Mouse (Mus musculus) forebrain, embryonic 16.5 days (tissue): ENCODE results near the gene Hoxd11. TPM values are rescaled to one million over a fixed set of nuclear protein-coding genes. Genes with fewer than 3 reads are reported as not detected.

Experiments
- ATAC-seq: fragments of 200-750 bp; cut with Nextera tagmentation; 2 replicates; pipeline ENCODE4 v1.8.0; 2017; ENCODE audit warnings: mild to moderate bottlenecking, moderate library complexity
- H3K27ac ChIP-seq: fragments of 300-500 bp; sonication (generic); 2 replicates; pipeline ENCODE4 v1.5.1; 2014; ENCODE audit warnings: low read length, control low read depth
- H3K27me3 ChIP-seq: fragments of 300-500 bp; sonication (generic); replicated peaks from 2 replicates; pipeline ENCODE4 v1.6.1; 2014; ENCODE audit warnings: low read length; ENCODE audit not compliant: control insufficient read depth, insufficient read depth
- H3K36me3 ChIP-seq: fragments of 300-500 bp; sonication (generic); 2 replicates; pipeline ENCODE4 v1.6.1; 2014; ENCODE audit not compliant: control insufficient read depth, insufficient read depth
- H3K4me1 ChIP-seq: fragments of 300-500 bp; sonication (generic); replicated peaks from 2 replicates; pipeline ENCODE4 v1.6.1; 2014; ENCODE audit warnings: low read length; ENCODE audit not compliant: control insufficient read depth, insufficient read depth
- H3K4me2 ChIP-seq: fragments of 300-500 bp; sonication (generic); 2 replicates; pipeline ENCODE4 v1.6.1; 2014; ENCODE audit warnings: mild to moderate bottlenecking, low read length, control low read depth
- H3K4me3 ChIP-seq: fragments of 300-500 bp; sonication (generic); replicated peaks from 2 replicates; pipeline ENCODE4 v1.5.1; 2014; ENCODE audit warnings: mild to moderate bottlenecking, low read length, control low read depth
- H3K9ac ChIP-seq: fragments of 300-500 bp; sonication (generic); replicated peaks from 2 replicates; pipeline ENCODE4 v1.6.1; 2014; ENCODE audit warnings: low read depth, low read length, control low read depth
- H3K9me3 ChIP-seq: fragments of 300-500 bp; sonication (generic); 2 replicates; pipeline ENCODE4 v1.6.1; 2016; ENCODE audit warnings: low read length; ENCODE audit not compliant: control insufficient read depth
- WGBS: fragments of 180-500 bp; shearing (Covaris S2); extraction: QIAGEN DNeasy Blood & Tissue Kit; methylation state at CpG from one replicate; pipeline ENCODE4 v1.1.7; 2014; 5-methylcytosine and 5-hydroxymethylcytosine counted together
- polyA plus RNA-seq: library from polyadenylated mRNA; unstranded; fragments of >200 nt; fragmentation: Nextera tagmentation; extraction: Ambion mirVana; gene quantifications from 2 replicates; pipeline ENCODE4 v1.2.1, GENCODE M21; 2015

The Hoxd11 gene
- polyA plus RNA-seq, 1 experiment from 2014 or later = not detected

DNA sequence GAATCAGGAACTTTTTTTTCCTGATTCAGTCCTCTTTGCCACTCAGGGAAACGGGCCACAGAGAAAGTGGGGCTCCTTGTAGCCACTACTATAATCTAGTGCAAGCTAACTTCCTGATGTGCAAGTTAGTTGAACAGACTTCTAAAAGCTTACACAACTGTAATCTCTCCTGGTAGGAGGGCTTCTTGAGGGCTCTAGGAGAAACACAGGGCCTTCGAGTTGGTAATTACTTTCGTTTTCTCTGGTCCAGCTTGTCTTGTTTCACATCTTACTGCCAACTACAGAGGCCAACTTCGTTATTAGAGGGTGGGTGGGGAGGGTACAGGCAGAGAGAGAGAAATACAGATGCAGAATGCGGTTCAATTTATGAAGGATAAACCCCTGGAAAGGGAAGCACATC lies 7.5 kb upstream of the Hoxd11 start:
- H3K9me3 ChIP-seq = no peaks in the 10 kb centered on the region
- peaks cover 17% of the 10 kb centered on the region for H3K4me1 ChIP-seq
- H3K9ac ChIP-seq = no peak overlapping the region
- H3K4me3 ChIP-seq = no peak overlapping the region
- no peak overlapping the region for H3K27ac ChIP-seq
- H3K4me2 ChIP-seq = no peak overlapping the region
- no peaks in the 10 kb centered on the region for H3K36me3 ChIP-seq
- 9% methylated on average over 5 of the region's 5 CpGs for WGBS
- H3K27me3 ChIP-seq = peaks cover 94% of the 10 kb centered on the region
- ATAC-seq = no peak

DNA sequence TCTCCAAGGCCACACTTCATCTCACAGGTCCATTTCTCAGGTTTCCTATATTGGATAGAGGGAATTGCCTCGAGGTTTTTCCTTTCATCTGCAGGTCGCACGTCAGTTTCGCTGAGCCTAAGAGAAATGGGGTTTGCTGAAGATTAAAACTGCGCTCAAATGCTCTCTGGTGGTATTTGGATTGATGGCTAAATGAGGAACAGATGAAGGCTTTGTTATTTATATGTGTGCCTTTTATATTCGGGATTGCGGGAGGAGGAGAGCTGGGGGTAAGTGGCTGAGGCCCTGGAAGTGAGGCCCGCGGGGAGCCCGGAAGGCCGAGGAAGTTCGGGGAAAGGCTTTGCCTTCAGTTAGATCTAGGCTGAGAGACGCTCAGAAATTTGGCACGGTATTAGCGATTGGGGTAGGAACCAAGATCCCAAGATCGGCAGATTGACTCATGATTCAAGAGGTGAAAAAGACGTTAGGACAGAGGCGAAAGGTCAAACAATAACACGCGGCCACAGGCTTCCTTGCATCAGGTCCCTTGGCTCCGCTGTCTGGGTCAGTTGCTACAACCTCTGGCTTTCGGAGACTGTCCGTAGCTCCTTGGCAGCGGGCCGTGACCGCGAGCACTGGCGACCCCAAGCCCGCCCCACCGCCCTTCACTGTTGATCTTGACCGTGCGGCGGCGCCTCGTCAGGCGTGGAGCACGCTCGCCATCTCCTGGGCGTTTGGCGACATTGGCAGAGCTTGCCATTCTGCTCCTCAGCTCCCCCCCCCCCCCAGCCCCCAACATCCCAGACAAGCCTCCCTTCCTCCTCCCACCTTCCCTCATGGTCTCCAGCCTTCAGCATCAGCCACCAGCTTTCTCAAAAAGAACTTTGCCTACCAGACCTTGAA lies 6.6 kb upstream of the Hoxd11 start:
- Histone ChIP-seq H3K27me3 (peaks cover 94% of the 10 kb centered on the region), H3K4me1 (peaks cover 16% of the 10 kb centered on the region), H3K9ac (no peak overlapping the region), H3K27ac (no peak overlapping the region), H3K36me3 (no peaks in the 10 kb centered on the region), H3K4me3 (peak overlapping the region; percentile 15; the same call in 1 of the 2 replicates), H3K4me2 (peak overlapping the region; percentile 42), H3K9me3 (no peaks in the 10 kb centered on the region)
- ATAC-seq = peak; percentile 63
- WGBS = 1% methylated on average over 40 of the region's 40 CpGs

DNA sequence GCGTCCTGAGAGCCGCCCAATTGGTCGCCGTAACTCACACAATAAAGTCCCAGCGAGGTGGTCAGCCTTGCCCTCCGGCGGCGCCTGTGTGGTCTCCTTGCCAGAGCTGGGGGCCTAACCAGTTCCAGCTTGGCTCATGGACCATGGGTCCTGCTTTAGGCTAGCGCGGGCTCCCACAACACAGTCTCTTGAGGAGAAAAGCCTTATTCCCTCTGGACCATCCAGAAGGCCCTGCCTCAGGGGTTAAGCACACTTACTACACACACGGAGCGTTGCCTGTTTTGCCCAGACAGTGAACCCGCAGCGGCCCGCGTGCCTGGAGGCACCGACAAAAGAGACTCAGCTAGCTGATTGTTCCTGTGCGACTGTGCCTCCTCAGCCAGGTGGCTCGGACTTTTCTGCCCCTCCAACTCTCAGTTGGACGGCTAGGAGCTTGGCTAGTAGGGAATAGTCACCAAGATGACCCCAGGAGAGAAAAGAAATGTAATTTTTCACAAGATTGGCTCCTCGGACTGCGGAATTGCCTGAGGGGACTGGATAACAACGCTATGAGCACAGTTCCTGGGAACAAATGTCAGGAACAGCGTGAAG lies 5.4 kb upstream of the Hoxd11 start:
- Histone ChIP-seq H3K27me3 (peaks cover 94% of the 10 kb centered on the region), H3K27ac (no peak overlapping the region), H3K4me2 (no peak overlapping the region), H3K4me1 (peaks cover 6% of the 10 kb centered on the region; the same call in 1 of the 2 replicates), H3K9me3 (no peaks in the 10 kb centered on the region), H3K36me3 (no peaks in the 10 kb centered on the region), H3K9ac (no peak overlapping the region), H3K4me3 (no peak overlapping the region)
- under 1% methylated on average over 24 of the region's 24 CpGs for WGBS
- no peak for ATAC-seq

DNA sequence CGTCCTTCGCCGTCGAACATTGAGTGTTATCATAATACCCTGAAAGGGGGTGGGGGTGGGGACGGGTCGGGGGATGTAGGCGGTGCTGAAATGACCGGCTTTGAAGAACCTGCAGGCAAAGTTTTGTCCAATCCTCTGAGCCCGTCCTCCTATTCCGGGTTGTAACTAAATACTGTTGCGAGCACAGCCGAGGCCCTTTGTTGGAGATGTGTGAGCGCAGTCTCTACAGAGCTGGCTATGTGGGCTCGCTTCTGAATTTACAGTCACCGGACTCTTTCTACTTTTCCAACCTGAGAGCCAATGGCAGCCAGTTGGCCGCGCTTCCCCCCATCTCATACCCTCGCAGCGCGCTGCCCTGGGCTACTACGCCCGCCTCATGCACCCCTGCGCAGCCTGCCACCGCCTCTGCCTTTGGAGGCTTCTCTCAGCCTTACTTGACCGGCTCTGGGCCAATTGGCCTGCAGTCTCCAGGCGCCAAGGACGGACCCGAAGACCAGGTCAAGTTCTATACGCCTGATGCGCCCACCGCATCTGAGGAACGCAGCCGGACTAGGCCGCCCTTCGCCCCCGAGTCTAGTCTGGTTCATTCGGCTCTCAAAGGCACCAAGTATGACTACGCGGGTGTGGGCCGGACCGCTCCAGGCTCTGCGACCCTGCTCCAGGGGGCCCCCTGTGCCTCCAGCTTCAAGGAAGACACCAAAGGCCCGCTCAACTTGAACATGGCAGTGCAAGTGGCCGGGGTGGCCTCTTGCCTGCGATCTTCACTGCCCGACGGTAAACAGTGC lies 4.3 kb upstream of the Hoxd11 start, which contains the start of gene Hoxd12:
Hoxd12 (plus strand) TSS at position 133 of the 785 bp plus-strand sequence.
- Histone ChIP-seq H3K9ac (no peak within 1 kb of the TSS), H3K9me3 (no peaks in the 10 kb centered on the region), H3K4me2 (no peak within 1 kb of the TSS), H3K4me1 (peaks cover 9% of the 10 kb centered on the region; the same call in 1 of the 2 replicates), H3K27me3 (peaks cover 96% of the 10 kb centered on the region), H3K27ac (no peak within 1 kb of the TSS), H3K36me3 (no peaks in the 10 kb centered on the region), H3K4me3 (no peak within 1 kb of the TSS)
- WGBS = 1% methylated on average over 47 of the region's 47 CpGs
- ATAC-seq = no peak

DNA sequence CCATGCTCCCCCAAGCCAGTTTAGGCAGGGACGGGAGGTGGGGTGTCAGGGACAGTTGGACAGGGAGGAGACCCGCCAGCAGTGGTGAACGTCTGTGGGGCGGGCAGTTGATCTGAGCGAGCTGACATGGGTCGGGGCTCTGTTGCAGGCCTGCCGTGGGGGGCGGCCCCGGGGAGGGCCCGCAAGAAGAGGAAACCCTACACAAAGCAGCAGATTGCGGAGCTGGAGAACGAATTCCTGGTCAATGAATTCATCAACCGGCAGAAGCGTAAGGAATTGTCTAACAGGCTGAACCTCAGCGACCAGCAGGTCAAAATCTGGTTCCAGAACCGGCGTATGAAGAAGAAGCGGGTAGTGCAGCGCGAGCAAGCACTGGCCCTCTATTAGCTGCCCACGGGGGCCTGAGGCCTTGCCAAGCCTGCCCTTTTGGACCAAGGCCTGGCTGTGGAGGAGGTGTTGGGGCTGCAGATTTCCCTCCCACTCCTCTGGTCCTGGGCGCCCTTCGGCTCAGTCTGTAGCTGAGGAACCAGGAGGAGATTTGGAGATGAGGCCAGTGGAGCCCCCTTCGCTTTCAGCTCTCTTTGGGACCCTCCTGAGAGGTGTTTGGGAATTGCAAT lies 3.6 kb upstream of the Hoxd11 start:
- Histone ChIP-seq H3K4me2 (no peak overlapping the region), H3K36me3 (no peaks in the 10 kb centered on the region), H3K9me3 (no peaks in the 10 kb centered on the region), H3K4me1 (peaks cover 9% of the 10 kb centered on the region; the same call in 1 of the 2 replicates), H3K27me3 (peaks cover 97% of the 10 kb centered on the region), H3K9ac (no peak overlapping the region), H3K4me3 (no peak overlapping the region), H3K27ac (no peak overlapping the region)
- ATAC-seq = no peak
- 5% methylated on average over 24 of the region's 24 CpGs for WGBS

DNA sequence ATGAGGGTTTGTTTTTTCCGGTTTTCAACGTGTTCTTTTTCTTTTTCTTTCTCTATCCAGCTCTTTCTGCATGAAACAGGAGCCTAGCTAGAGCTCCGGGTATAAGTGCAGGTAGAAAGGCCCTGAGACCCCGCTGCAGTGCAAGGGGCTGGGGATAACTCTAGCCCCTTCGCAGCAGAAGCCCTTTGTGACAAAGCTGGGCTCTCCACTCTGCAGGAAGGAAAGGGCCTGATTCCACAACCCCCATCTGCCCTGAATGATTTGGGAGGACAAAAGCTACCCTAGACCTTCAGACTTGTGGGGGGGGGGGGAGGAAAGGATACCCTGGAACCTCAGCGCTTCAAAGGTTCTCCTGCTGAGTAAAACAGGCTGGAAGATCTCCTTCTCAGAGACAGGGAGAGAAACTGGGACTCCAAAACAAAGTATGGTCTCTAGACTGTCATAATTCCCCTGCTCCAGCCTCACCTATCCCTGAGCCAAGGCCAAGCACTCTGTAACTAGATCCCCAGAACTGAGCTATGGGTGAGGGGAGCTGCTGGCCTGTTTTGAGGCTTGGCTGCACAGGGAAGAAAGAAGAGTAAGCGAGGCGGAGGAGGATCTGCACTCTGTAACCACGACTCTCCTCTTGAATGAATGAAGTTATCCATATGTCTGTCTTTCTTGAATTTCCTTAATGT lies 2.8 kb upstream of the Hoxd11 start:
- Histone ChIP-seq H3K27me3 (peaks cover 99% of the 10 kb centered on the region), H3K36me3 (no peaks in the 10 kb centered on the region), H3K4me1 (peaks cover 9% of the 10 kb centered on the region; the same call in 1 of the 2 replicates), H3K9me3 (no peaks in the 10 kb centered on the region), H3K4me3 (no peak overlapping the region), H3K27ac (no peak overlapping the region), H3K4me2 (no peak overlapping the region), H3K9ac (no peak overlapping the region)
- WGBS = 5% methylated on average over 9 of the region's 9 CpGs
- ATAC-seq = no peak

DNA sequence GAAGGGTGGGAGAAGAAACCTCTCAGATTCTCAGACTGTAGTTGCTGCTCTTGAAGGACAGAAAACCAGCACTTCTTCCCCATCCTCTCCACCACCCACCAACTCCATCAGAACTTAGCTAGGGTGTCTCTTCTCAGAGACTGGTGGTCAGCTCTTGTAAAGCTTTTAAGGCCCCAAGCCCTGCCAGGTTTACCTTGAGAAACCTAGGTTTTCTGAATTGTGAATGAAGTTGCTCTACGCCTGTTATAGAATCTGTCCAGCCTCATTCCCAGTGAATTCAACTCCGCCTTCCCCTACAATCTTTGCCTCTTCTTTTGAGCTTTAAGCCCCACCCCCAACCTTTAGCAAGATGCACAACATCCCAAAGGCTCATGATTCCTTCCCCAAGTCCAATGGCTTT lies 2.3 kb upstream of the Hoxd11 start:
- no peaks in the 10 kb centered on the region for H3K36me3 ChIP-seq
- peaks cover 15% of the 10 kb centered on the region for H3K4me1 ChIP-seq
- no peak overlapping the region for H3K9ac ChIP-seq
- H3K27ac ChIP-seq = no peak overlapping the region
- H3K4me3 ChIP-seq = no peak overlapping the region
- no peak overlapping the region for H3K4me2 ChIP-seq
- H3K9me3 ChIP-seq = no peaks in the 10 kb centered on the region
- WGBS = 3% methylated on average over 2 of the region's 2 CpGs
- peaks cover 99% of the 10 kb centered on the region for H3K27me3 ChIP-seq
- ATAC-seq = no peak

DNA sequence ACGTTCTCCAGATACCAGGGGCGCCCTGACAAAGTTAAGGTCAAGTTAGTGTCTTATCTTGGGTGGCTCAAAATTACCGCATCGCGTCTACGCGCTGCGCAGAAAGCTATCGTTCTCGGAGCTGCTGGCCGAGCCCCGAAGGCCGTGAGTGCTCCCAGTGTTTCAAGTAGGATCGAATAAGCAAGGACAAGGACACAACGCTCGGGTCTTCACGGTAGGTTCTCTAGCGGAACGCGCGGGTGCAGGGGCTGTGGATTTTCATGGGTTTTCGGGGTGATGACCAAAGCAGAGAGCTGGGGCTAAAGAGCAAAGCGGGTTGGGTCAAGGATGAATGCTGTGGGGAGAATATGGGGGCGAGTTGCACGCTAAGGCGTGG lies 227 bp downstream of the Hoxd11 start:
- peaks cover 19% of the 10 kb centered on the region for H3K4me1 ChIP-seq
- peaks cover 97% of the 10 kb centered on the region for H3K27me3 ChIP-seq
- H3K4me2 ChIP-seq = no peak overlapping the region
- no peak for ATAC-seq
- no peaks in the 10 kb centered on the region for H3K36me3 ChIP-seq
- no peak overlapping the region for H3K9ac ChIP-seq
- H3K9me3 ChIP-seq = no peaks in the 10 kb centered on the region
- WGBS = under 1% methylated on average over 26 of the region's 26 CpGs
- H3K4me3 ChIP-seq = no peak overlapping the region
- no peak overlapping the region for H3K27ac ChIP-seq
